Mouse (Mus musculus): ENCODE data around the gene Abcb4. TPM values are rescaled to one million over a fixed set of nuclear protein-coding genes. Genes with fewer than 3 reads are reported as not detected.
"Not testable (repeated sequence)": the region's sequence is repeated elsewhere in the genome, so short reads cannot be mapped to it uniquely, and the experiment has no call there.

The Abcb4 gene
- 9.0 and 13.4 TPM in 2 replicates for total RNA-seq (2015)
- total RNA-seq (2017): 17.4 and 34.4 TPM in 2 replicates

GRCm38 (mm10) chr5:8893300-8894103 lies at the start of gene Abcb4:
Gene Abcb4 (plus strand): TSS chr5:8893717.
- peak; percentile 66 for ATAC-seq (replicated peaks; ENCODE audit: poor library complexity)

GRCm38 (mm10) chr5:8848607-8849575 lies 44.6 kb upstream of the Abcb4 start:
- not testable (repeated sequence) for ATAC-seq (replicated peaks; ENCODE audit: poor library complexity)

GRCm38 (mm10) chr5:8850851-8851250 lies 42.7 kb upstream of the Abcb4 start:
- no peak for ATAC-seq (replicated peaks; ENCODE audit: poor library complexity)

GRCm38 (mm10) chr5:8857201-8857600 lies 36.3 kb upstream of the Abcb4 start:
- ATAC-seq (replicated peaks; ENCODE audit: poor library complexity): no peak

- no peak for ATAC-seq (replicated peaks; ENCODE audit: poor library complexity)
Measured at GRCm38 (mm10) chr5:8861811-8862210, 31.7 kb upstream of the Abcb4 start.

GRCm38 (mm10) chr5:8863580-8864337 lies 29.8 kb upstream of the Abcb4 start:
- ATAC-seq (replicated peaks; ENCODE audit: poor library complexity): peak; percentile 33; the same call in 1 of the 2 replicates

- not testable (repeated sequence) for ATAC-seq (replicated peaks; ENCODE audit: poor library complexity)
Measured at GRCm38 (mm10) chr5:8865630-8866029, 27.9 kb upstream of the Abcb4 start.

GRCm38 (mm10) chr5:8866366-8866765 lies 27.2 kb upstream of the Abcb4 start:
- no peak for ATAC-seq (replicated peaks; ENCODE audit: poor library complexity)

GRCm38 (mm10) chr5:8868019-8868418 lies 25.5 kb upstream of the Abcb4 start:
- peak; percentile 96 for ATAC-seq (replicated peaks; ENCODE audit: poor library complexity)

- no peak for ATAC-seq (replicated peaks; ENCODE audit: poor library complexity)
Measured at GRCm38 (mm10) chr5:8872979-8873915, 20.3 kb upstream of the Abcb4 start.

GRCm38 (mm10) chr5:8877086-8877485 lies 16.4 kb upstream of the Abcb4 start:
- ATAC-seq (replicated peaks; ENCODE audit: poor library complexity): no peak

- peak; percentile 60 for ATAC-seq (replicated peaks; ENCODE audit: poor library complexity)
Measured at GRCm38 (mm10) chr5:8877800-8878199, 15.7 kb upstream of the Abcb4 start.

- no peak for ATAC-seq (replicated peaks; ENCODE audit: poor library complexity)
Measured at GRCm38 (mm10) chr5:8885837-8886236, 7.7 kb upstream of the Abcb4 start.

GRCm38 (mm10) chr5:8894104-8894425 lies 548 bp downstream of the Abcb4 start:
- no peak for ATAC-seq (replicated peaks; ENCODE audit: poor library complexity)

GRCm38 (mm10) chr5:8894641-8895490 lies 1.3 kb downstream of the Abcb4 start:
- peak; percentile 75 for ATAC-seq (replicated peaks; ENCODE audit: poor library complexity)

- ATAC-seq (replicated peaks; ENCODE audit: poor library complexity): no peak
Measured at GRCm38 (mm10) chr5:8896198-8896597, 2.7 kb downstream of the Abcb4 start.

- no peak for ATAC-seq (replicated peaks; ENCODE audit: poor library complexity)
Measured at GRCm38 (mm10) chr5:8898246-8898645, 4.7 kb downstream of the Abcb4 start.

GRCm38 (mm10) chr5:8901001-8901400 lies 7.5 kb downstream of the Abcb4 start:
- ATAC-seq (replicated peaks; ENCODE audit: poor library complexity): no peak
